Mouse (Mus musculus) thymus, adult 2 months (tissue): Measurements from ENCODE around the gene Dppa1.

Experiments used
- CTCF ChIP-seq: fragments of 200-500 bp; IDR thresholded peaks from 2 replicates; pipeline ENCODE4 v1.5.1; 2012; ENCODE audit warnings: mild to moderate bottlenecking, control low read depth, low read length, moderate library complexity, borderline replicate concordance; ENCODE audit not compliant: control insufficient read depth, poor library complexity, insufficient read depth; ENCODE audit errors: extremely low read depth
- POLR2A ChIP-seq: fragments of 200-500 bp; IDR thresholded peaks from 2 replicates; pipeline ENCODE4 v1.6.1; 2012; ENCODE audit warnings: mild to moderate bottlenecking, low read length, control low read depth, moderate library complexity; ENCODE audit not compliant: control insufficient read depth, poor library complexity, insufficient read depth; ENCODE audit errors: extremely low read depth

GRCm38 (mm10) chr11:46580428-46580827, 48.6 kb downstream of the Dppa1 start:
- TF ChIP-seq CTCF (no peak), POLR2A (no peak)
